Mouse (Mus musculus): ENCODE measurements around the gene Ubtd1. TPM values are rescaled to one million over a fixed set of nuclear protein-coding genes. Genes with fewer than 3 reads are reported as not detected.

Ubtd1 gene
- polyA plus RNA-seq, 1 experiment, result 29.8 TPM

- Histone ChIP-seq H3K4me3 (ENCODE audit: insufficient read depth, low read length) (no peak overlapping the region), H3K27ac (ENCODE audit: insufficient read depth, low read length) (peak overlapping the region; percentile 98), H3K4me1 (ENCODE audit: control insufficient read depth, insufficient read depth, low read length) (peaks cover 30% of the 10 kb centered on the region)
- TF ChIP-seq POLR2A (IDR thresholded peaks at IDR 0.05; ENCODE audit: low read depth, low read length), result no peak
- no peak for TF ChIP-seq CTCF (IDR thresholded peaks at IDR 0.05; ENCODE audit: borderline replicate concordance, insufficient read depth, low read length)
These were observed 34.7 kb downstream of the Ubtd1 start for GRCm38 (mm10) chr19:42016251-42016650.

- Histone ChIP-seq H3K4me1 (ENCODE audit: control insufficient read depth, insufficient read depth, low read length) (peaks cover 32% of the 10 kb centered on the region), H3K4me3 (ENCODE audit: insufficient read depth, low read length) (no peak overlapping the region), H3K27ac (ENCODE audit: insufficient read depth, low read length) (peak overlapping the region; percentile 98)
- TF ChIP-seq CTCF (IDR thresholded peaks at IDR 0.05; ENCODE audit: borderline replicate concordance, insufficient read depth, low read length) (no peak), POLR2A (IDR thresholded peaks at IDR 0.05; ENCODE audit: low read depth, low read length) (no peak)
These were observed 35.3 kb downstream of the Ubtd1 start for GRCm38 (mm10) chr19:42016840-42017239.

- Histone ChIP-seq H3K4me3 (ENCODE audit: insufficient read depth, low read length) (no peak overlapping the region), H3K27ac (ENCODE audit: insufficient read depth, low read length) (peak overlapping the region; percentile 98), H3K4me1 (ENCODE audit: control insufficient read depth, insufficient read depth, low read length) (peaks cover 40% of the 10 kb centered on the region)
- TF ChIP-seq POLR2A (IDR thresholded peaks at IDR 0.05; ENCODE audit: low read depth, low read length) (peak; percentile 54; the same call in 1 of the 2 replicates), CTCF (IDR thresholded peaks at IDR 0.05; ENCODE audit: borderline replicate concordance, insufficient read depth, low read length) (no peak)
These were observed 36.1 kb downstream of the Ubtd1 start for GRCm38 (mm10) chr19:42017399-42018247.

GRCm38 (mm10) chr19:42019011-42019522 is 37.5 kb downstream of the Ubtd1 start:
- Histone ChIP-seq H3K4me1 (ENCODE audit: control insufficient read depth, insufficient read depth, low read length) (peaks cover 47% of the 10 kb centered on the region), H3K4me3 (ENCODE audit: insufficient read depth, low read length) (no peak overlapping the region), H3K27ac (ENCODE audit: insufficient read depth, low read length) (peak overlapping the region; percentile 98)
- TF ChIP-seq CTCF (IDR thresholded peaks at IDR 0.05; ENCODE audit: borderline replicate concordance, insufficient read depth, low read length) (no peak), POLR2A (IDR thresholded peaks at IDR 0.05; ENCODE audit: low read depth, low read length) (0 out of 2 replicates have a peak, but pooled peaks have one; percentile 18)

- H3K4me1 ChIP-seq (ENCODE audit: control insufficient read depth, insufficient read depth, low read length), result peaks cover 31% of the 10 kb centered on the region
- H3K4me3 ChIP-seq (ENCODE audit: insufficient read depth, low read length), result no peak overlapping the region
- peak overlapping the region; percentile 96 for H3K27ac ChIP-seq (ENCODE audit: insufficient read depth, low read length)
- 0 out of 2 replicates have a peak, but pooled peaks have one; percentile 29 for TF ChIP-seq POLR2A (IDR thresholded peaks at IDR 0.05; ENCODE audit: low read depth, low read length)
- TF ChIP-seq CTCF (IDR thresholded peaks at IDR 0.05; ENCODE audit: borderline replicate concordance, insufficient read depth, low read length), result no peak
These were observed 40.3 kb downstream of the Ubtd1 start for GRCm38 (mm10) chr19:42021681-42022541.

GRCm38 (mm10) chr19:42022542-42022848 is 40.9 kb downstream of the Ubtd1 start:
- H3K4me1 ChIP-seq (ENCODE audit: control insufficient read depth, insufficient read depth, low read length), result peaks cover 29% of the 10 kb centered on the region
- H3K4me3 ChIP-seq (ENCODE audit: insufficient read depth, low read length), result no peak overlapping the region
- H3K27ac ChIP-seq (ENCODE audit: insufficient read depth, low read length), result peak overlapping the region; percentile 96
- peak; percentile 27; the same call in 1 of the 2 replicates for TF ChIP-seq POLR2A (IDR thresholded peaks at IDR 0.05; ENCODE audit: low read depth, low read length)
- no peak for TF ChIP-seq CTCF (IDR thresholded peaks at IDR 0.05; ENCODE audit: borderline replicate concordance, insufficient read depth, low read length)

- H3K4me3 ChIP-seq (ENCODE audit: insufficient read depth, low read length), result no peak overlapping the region
- H3K27ac ChIP-seq (ENCODE audit: insufficient read depth, low read length), result no peak overlapping the region
- H3K4me1 ChIP-seq (ENCODE audit: control insufficient read depth, insufficient read depth, low read length), result peaks cover 24% of the 10 kb centered on the region
- TF ChIP-seq CTCF (IDR thresholded peaks at IDR 0.05; ENCODE audit: borderline replicate concordance, insufficient read depth, low read length), result peak; percentile 97
- no peak for TF ChIP-seq POLR2A (IDR thresholded peaks at IDR 0.05; ENCODE audit: low read depth, low read length)
These were observed 44.6 kb downstream of the Ubtd1 start for GRCm38 (mm10) chr19:42026158-42026557.

- peaks cover 7% of the 10 kb centered on the region for H3K4me1 ChIP-seq (ENCODE audit: control insufficient read depth, insufficient read depth, low read length)
- H3K4me3 ChIP-seq (ENCODE audit: insufficient read depth, low read length), result no peak overlapping the region
- TF ChIP-seq CTCF (IDR thresholded peaks at IDR 0.05; ENCODE audit: borderline replicate concordance, insufficient read depth, low read length) (no peak), POLR2A (IDR thresholded peaks at IDR 0.05; ENCODE audit: low read depth, low read length) (no peak)
- no peak overlapping the region for H3K27ac ChIP-seq (ENCODE audit: insufficient read depth, low read length)
These were observed 49.5 kb downstream of the Ubtd1 start for GRCm38 (mm10) chr19:42031112-42031511.

- Histone ChIP-seq H3K4me1 (ENCODE audit: control insufficient read depth, insufficient read depth, low read length) (peaks cover 7% of the 10 kb centered on the region), H3K4me3 (ENCODE audit: insufficient read depth, low read length) (no peak overlapping the region), H3K27ac (ENCODE audit: insufficient read depth, low read length) (no peak overlapping the region)
- TF ChIP-seq POLR2A (IDR thresholded peaks at IDR 0.05; ENCODE audit: low read depth, low read length) (no peak), CTCF (IDR thresholded peaks at IDR 0.05; ENCODE audit: borderline replicate concordance, insufficient read depth, low read length) (no peak)
These were observed 52.0 kb downstream of the Ubtd1 start for GRCm38 (mm10) chr19:42033611-42034010.

Data from embryonic fibroblast, embryonic 13.5 days (primary cell).